Mouse (Mus musculus) stomach, embryonic 15.5 days (tissue): ENCODE measurements around the gene Hspa1l. TPM values are rescaled to one million over a fixed set of nuclear protein-coding genes. Genes with fewer than 3 reads are reported as not detected.
A peak's percentile ranks its signal among the peaks of the same experiment; 100 is the strongest.

Experiments used
- ATAC-seq: fragments of 200-750 bp; cut with Nextera tagmentation; 2 replicates; pipeline ENCODE4 v1.8.0; 2017; ENCODE audit warnings: low read depth, moderate number of reproducible peaks, moderate TSS enrichment; ENCODE audit not compliant: insufficient read depth, low FRiP score
- H3K27ac ChIP-seq: fragments of 300-500 bp; sonication (generic); 2 replicates; pipeline ENCODE4 v1.5.1; 2015; ENCODE audit warnings: mild to moderate bottlenecking, inconsistent platforms
- H3K27me3 ChIP-seq: fragments of 300-500 bp; sonication (generic); replicated peaks from 2 replicates; pipeline ENCODE4 v1.6.1; 2015; ENCODE audit warnings: inconsistent platforms
- H3K36me3 ChIP-seq: fragments of 300-500 bp; sonication (generic); 2 replicates; pipeline ENCODE4 v1.6.1; 2015; ENCODE audit warnings: inconsistent platforms
- H3K4me1 ChIP-seq: fragments of 300-500 bp; sonication (generic); 2 replicates; pipeline ENCODE4 v1.6.1; 2015; ENCODE audit warnings: inconsistent platforms
- H3K4me2 ChIP-seq: fragments of 300-500 bp; sonication (generic); 2 replicates; pipeline ENCODE4 v1.6.1; 2015; ENCODE audit warnings: mild to moderate bottlenecking, inconsistent platforms
- H3K4me3 ChIP-seq: fragments of 300-500 bp; sonication (generic); replicated peaks from 2 replicates; pipeline ENCODE4 v1.5.1; 2015; ENCODE audit warnings: inconsistent platforms
- H3K9ac ChIP-seq: fragments of 300-500 bp; sonication (generic); 2 replicates; pipeline ENCODE4 v1.6.1; 2015; ENCODE audit warnings: inconsistent platforms
- H3K9me3 ChIP-seq: fragments of 300-500 bp; sonication (generic); 2 replicates; pipeline ENCODE4 v1.6.1; 2016; ENCODE audit warnings: inconsistent platforms
- WGBS: fragments of 180-500 bp; shearing (Covaris S2); methylation state at CpG from one replicate; pipeline ENCODE4 v1.1.7; 2015; 5-methylcytosine and 5-hydroxymethylcytosine counted together
- polyA plus RNA-seq: library from polyadenylated mRNA; unstranded; fragments of >200 nt; fragmentation: Nextera tagmentation; extraction: Ambion mirVana; gene quantifications from 2 replicates; pipeline ENCODE4 v1.2.1, GENCODE M21; 2015

Gene Hspa1l
- polyA plus RNA-seq, 1 experiment from 2014 or later, result 0.49 TPM

DNA sequence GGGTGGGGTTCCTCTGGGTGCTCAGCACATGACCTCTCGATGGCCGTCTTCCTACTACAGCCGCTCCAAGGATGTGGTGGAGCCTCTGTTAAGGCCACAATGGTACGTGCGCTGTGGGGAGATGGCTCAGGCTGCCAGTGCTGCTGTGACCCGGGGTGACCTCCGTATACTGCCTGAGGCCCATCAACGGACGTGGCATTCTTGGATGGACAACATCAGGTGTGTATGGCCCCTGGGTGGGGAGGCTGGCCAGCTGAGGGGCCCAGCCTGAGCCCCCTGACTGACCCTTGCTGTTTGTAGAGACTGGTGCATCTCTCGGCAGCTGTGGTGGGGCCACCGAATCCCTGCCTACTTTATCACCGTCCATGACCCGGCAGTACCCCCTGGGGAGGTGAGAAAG is 39.9 kb downstream of the Hspa1l start:
- Histone ChIP-seq H3K4me1 (peaks cover 14% of the 10 kb centered on the region; the same call in 1 of the 2 replicates), H3K27me3 (no peaks in the 10 kb centered on the region), H3K4me3 (no peak overlapping the region), H3K9me3 (no peaks in the 10 kb centered on the region), H3K36me3 (peaks cover 81% of the 10 kb centered on the region), H3K4me2 (no peak overlapping the region), H3K27ac (no peak overlapping the region), H3K9ac (no peak overlapping the region)
- WGBS, result 86% methylated on average over 13 of the region's 13 CpGs
- no peak for ATAC-seq

GRCm38 (mm10) chr17:35013221-35013620 is 40.7 kb downstream of the Hspa1l start:
- no peaks in the 10 kb centered on the region for H3K27me3 ChIP-seq
- no peak overlapping the region for H3K9ac ChIP-seq
- H3K27ac ChIP-seq, result no peak overlapping the region
- WGBS, result 74% methylated on average over 6 of the region's 6 CpGs
- no peak; the same call in 1 of the 2 replicates for ATAC-seq
- peaks cover 20% of the 10 kb centered on the region; the same call in 1 of the 2 replicates for H3K4me1 ChIP-seq
- H3K4me2 ChIP-seq, result no peak overlapping the region
- peaks cover 75% of the 10 kb centered on the region for H3K36me3 ChIP-seq
- no peaks in the 10 kb centered on the region for H3K9me3 ChIP-seq
- H3K4me3 ChIP-seq, result no peak overlapping the region

- no peak for ATAC-seq
- H3K27ac ChIP-seq, result no peak overlapping the region
Measured at GRCm38 (mm10) chr17:35015296-35015695, 42.8 kb downstream of the Hspa1l start.

GRCm38 (mm10) chr17:35016376-35016775 is 43.9 kb downstream of the Hspa1l start, which contains the start of gene Vwa7:
TSS of gene Vwa7 (plus strand) at chr17:35016579.
- Histone ChIP-seq H3K4me2 (no peak within 1 kb of the TSS), H3K27me3 (no peaks in the 10 kb centered on the region), H3K36me3 (peaks cover 44% of the 10 kb centered on the region), H3K4me3 (no peak within 1 kb of the TSS), H3K9me3 (no peaks in the 10 kb centered on the region), H3K9ac (no peak within 1 kb of the TSS), H3K27ac (peak within 1 kb of the TSS; percentile 28; the same call in 1 of the 2 replicates), H3K4me1 (peaks cover 29% of the 10 kb centered on the region)
- WGBS, result 56% methylated on average over 12 of the region's 12 CpGs
- peak; percentile 33; the same call in 1 of the 2 replicates for ATAC-seq

More at GRCm38 (mm10) chr17:35015296-35015695, 42.8 kb downstream of the Hspa1l start:
- peaks cover 55% of the 10 kb centered on the region for H3K36me3 ChIP-seq
- no peak overlapping the region for H3K9ac ChIP-seq
- H3K27me3 ChIP-seq, result no peaks in the 10 kb centered on the region
- WGBS, result 92% methylated on average over 16 of the region's 16 CpGs
- H3K9me3 ChIP-seq, result no peaks in the 10 kb centered on the region
- peaks cover 21% of the 10 kb centered on the region; the same call in 1 of the 2 replicates for H3K4me1 ChIP-seq
- H3K4me2 ChIP-seq, result no peak overlapping the region
- no peak overlapping the region for H3K4me3 ChIP-seq

GRCm38 (mm10) chr17:35016791-35017705 is 44.5 kb downstream of the Hspa1l start:
- Histone ChIP-seq H3K4me3 (no peak overlapping the region), H3K27me3 (no peaks in the 10 kb centered on the region), H3K9ac (no peak overlapping the region), H3K9me3 (no peaks in the 10 kb centered on the region), H3K36me3 (peaks cover 38% of the 10 kb centered on the region), H3K4me1 (peaks cover 32% of the 10 kb centered on the region), H3K4me2 (no peak overlapping the region), H3K27ac (peak overlapping the region; percentile 28; the same call in 1 of the 2 replicates)
- ATAC-seq, result no peak
- WGBS, result 74% methylated on average over 10 of the region's 10 CpGs

DNA sequence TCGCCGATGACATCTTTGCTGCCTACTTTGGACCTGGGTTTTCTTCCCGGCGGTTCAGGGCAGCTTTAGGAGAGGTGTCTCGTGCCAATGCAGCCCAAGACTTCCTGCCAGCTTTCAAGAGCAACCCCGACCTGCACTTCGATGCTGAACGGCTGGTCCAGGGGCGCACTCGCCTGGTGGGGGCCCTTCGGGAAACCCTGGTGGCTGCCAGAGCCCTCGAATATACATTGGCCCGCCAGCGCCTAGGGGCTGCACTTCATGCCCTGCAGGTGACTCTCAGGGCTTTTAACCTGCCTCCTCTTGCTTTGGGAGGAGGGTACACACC is 45.2 kb downstream of the Hspa1l start:
- H3K4me2 ChIP-seq, result no peak overlapping the region
- ATAC-seq, result no peak
- no peak overlapping the region for H3K27ac ChIP-seq
- peaks cover 32% of the 10 kb centered on the region for H3K36me3 ChIP-seq
- no peaks in the 10 kb centered on the region for H3K27me3 ChIP-seq
- no peak overlapping the region for H3K4me3 ChIP-seq
- H3K9ac ChIP-seq, result no peak overlapping the region
- H3K9me3 ChIP-seq, result no peaks in the 10 kb centered on the region
- 72% methylated on average over 14 of the region's 14 CpGs for WGBS
- peaks cover 32% of the 10 kb centered on the region for H3K4me1 ChIP-seq

DNA sequence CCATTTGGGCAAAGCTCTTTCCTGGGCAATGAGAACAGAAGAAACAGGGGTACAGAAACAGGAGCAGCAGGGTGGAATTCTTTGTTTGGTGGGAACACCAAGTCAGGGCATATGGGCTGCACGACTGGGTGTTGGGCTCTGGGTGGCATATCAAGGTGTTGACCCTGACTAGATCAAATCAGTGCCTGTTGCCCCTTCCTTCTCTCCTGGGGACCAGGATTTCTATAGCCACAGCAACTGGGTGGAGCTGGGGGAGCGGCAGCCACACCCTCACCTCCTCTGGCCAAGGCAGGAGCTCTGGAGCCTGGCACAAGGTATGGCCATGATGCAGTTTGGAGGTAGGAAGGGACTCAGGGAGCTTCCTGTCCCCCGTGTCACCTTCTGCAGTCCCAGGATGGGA is 45.7 kb downstream of the Hspa1l start:
- no peak overlapping the region for H3K4me3 ChIP-seq
- no peak for ATAC-seq
- no peak overlapping the region for H3K4me2 ChIP-seq
- peaks cover 27% of the 10 kb centered on the region for H3K36me3 ChIP-seq
- H3K9ac ChIP-seq, result no peak overlapping the region
- peaks cover 32% of the 10 kb centered on the region for H3K4me1 ChIP-seq
- H3K9me3 ChIP-seq, result no peaks in the 10 kb centered on the region
- 69% methylated on average over 3 of the region's 3 CpGs for WGBS
- H3K27ac ChIP-seq, result no peak overlapping the region
- H3K27me3 ChIP-seq, result no peaks in the 10 kb centered on the region

DNA sequence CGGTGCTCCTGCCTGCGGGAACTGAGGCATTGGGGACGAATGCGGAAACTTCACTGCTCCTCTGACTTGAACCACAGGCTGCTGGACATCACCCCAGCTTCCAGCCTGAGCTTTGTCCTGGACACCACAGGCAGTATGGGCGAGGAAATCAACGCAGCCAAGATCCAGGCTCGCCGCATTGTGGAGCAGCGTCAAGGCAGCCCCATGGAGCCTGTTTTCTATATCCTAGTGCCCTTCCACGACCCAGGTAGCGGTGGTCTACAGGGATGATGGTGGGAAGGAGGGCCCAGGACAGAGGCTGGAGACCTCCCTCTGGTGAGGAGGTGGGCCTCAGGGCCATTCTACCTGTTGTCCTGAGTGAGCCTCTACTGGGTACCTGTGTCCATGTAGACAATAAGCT is 47.4 kb downstream of the Hspa1l start:
- H3K27ac ChIP-seq, result no peak overlapping the region
- H3K9ac ChIP-seq, result no peak overlapping the region
- H3K27me3 ChIP-seq, result no peaks in the 10 kb centered on the region
- H3K4me2 ChIP-seq, result no peak overlapping the region
- ATAC-seq, result no peak
- no peak overlapping the region for H3K4me3 ChIP-seq
- H3K36me3 ChIP-seq, result peaks cover 10% of the 10 kb centered on the region
- 82% methylated on average over 11 of the region's 11 CpGs for WGBS
- H3K4me1 ChIP-seq, result peaks cover 42% of the 10 kb centered on the region
- H3K9me3 ChIP-seq, result no peaks in the 10 kb centered on the region

DNA sequence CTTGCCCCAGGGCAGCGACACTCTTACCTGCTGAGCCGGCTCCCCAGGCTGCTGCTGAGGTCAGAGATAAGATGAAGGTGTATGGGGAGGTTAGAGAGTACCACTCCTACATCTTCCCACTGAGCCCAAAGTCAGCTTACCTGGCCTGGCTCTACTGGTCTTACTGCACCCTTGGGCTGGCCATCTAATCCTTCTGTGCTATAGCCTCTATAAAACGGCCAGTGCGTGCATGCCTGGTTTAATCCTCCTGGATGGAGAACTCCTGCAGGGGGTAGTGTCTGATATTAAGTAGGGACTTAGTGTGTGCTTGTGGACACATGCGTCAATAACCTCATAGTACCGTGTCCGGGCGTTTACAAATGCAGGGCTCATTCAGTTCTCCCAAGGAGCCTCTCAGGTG is 48.0 kb downstream of the Hspa1l start:
- peaks cover 42% of the 10 kb centered on the region for H3K4me1 ChIP-seq
- WGBS, result 83% methylated on average over 8 of the region's 8 CpGs
- no peaks in the 10 kb centered on the region for H3K27me3 ChIP-seq
- no peak overlapping the region for H3K4me3 ChIP-seq
- peaks cover 6% of the 10 kb centered on the region; the same call in 1 of the 2 replicates for H3K36me3 ChIP-seq
- no peaks in the 10 kb centered on the region for H3K9me3 ChIP-seq
- H3K9ac ChIP-seq, result no peak overlapping the region
- no peak for ATAC-seq
- H3K27ac ChIP-seq, result no peak overlapping the region
- H3K4me2 ChIP-seq, result no peak overlapping the region

GRCm38 (mm10) chr17:35021163-35021808 is 48.8 kb downstream of the Hspa1l start:
- Histone ChIP-seq H3K9ac (no peak overlapping the region), H3K9me3 (no peaks in the 10 kb centered on the region), H3K27me3 (no peaks in the 10 kb centered on the region), H3K36me3 (no peaks in the 10 kb centered on the region), H3K4me3 (0 out of 2 replicates have a peak overlapping the region, but pooled peaks have one; percentile 1), H3K4me1 (peaks cover 41% of the 10 kb centered on the region), H3K4me2 (peak overlapping the region; percentile 38), H3K27ac (0 out of 2 replicates have a peak overlapping the region, but pooled peaks have one; percentile 5)
- peak; percentile 32; the same call in 1 of the 2 replicates for ATAC-seq
- 12% methylated on average over 17 of the region's 17 CpGs for WGBS

GRCm38 (mm10) chr17:35021842-35022477 is 49.5 kb downstream of the Hspa1l start:
- Histone ChIP-seq H3K9me3 (no peaks in the 10 kb centered on the region), H3K4me2 (no peak overlapping the region; the same call in 1 of the 2 replicates), H3K4me1 (peaks cover 35% of the 10 kb centered on the region), H3K36me3 (no peaks in the 10 kb centered on the region), H3K9ac (no peak overlapping the region), H3K27ac (peak overlapping the region; percentile 21; the same call in 1 of the 2 replicates), H3K4me3 (no peak overlapping the region), H3K27me3 (no peaks in the 10 kb centered on the region)
- ATAC-seq, result peak; percentile 24; the same call in 1 of the 2 replicates
- WGBS, result 36% methylated on average over 6 of the region's 6 CpGs
